Mouse (Mus musculus) liver, postnatal 0 days (tissue): Measurements from ENCODE around the gene Tbc1d16.

Experiments used
- CTCF ChIP-seq: sonication (generic); IDR thresholded peaks from 2 replicates; pipeline ENCODE4 v1.5.1; 2016; ENCODE audit warnings: antibody characterized with exemption, low read depth
- EP300 ChIP-seq: IDR thresholded peaks from 2 replicates; pipeline ENCODE4 v1.6.1; 2016; ENCODE audit warnings: antibody characterized with exemption, low read depth, mild to moderate bottlenecking

DNA sequence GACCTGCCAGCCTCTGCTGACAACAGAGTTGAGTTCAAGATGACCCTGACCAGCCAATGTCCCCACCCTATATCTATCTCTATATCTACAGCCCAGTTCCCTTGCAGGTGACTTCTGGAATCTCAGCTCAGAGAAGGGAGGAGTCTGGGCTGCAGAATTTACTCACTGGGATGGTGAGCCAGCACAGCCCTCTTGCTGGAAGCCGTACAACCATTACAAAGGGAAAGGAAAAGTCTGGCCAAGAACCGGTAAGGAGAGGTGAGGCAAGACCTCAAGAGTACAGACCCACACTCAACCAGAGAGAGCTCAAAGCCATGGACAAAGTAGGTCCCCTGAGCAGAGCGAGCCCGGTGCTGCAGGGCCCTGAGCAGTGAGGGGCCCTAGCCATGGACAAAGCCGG is 36.1 kb downstream of the Tbc1d16 start:
- TF ChIP-seq CTCF (no peak), EP300 (no peak)
